Mouse (Mus musculus) liver, embryonic 11.5 days (tissue): Measurements from ENCODE around the gene Foxn3. TPM values are rescaled to one million over a fixed set of nuclear protein-coding genes. Genes with fewer than 3 reads are reported as not detected.

Experiments used
- ATAC-seq: fragments of 200-750 bp; cut with Nextera tagmentation; replicated peaks from 2 replicates; pipeline ENCODE4 v1.8.0; 2017; ENCODE audit warnings: moderate number of reproducible peaks, mild to moderate bottlenecking, moderate TSS enrichment, moderate library complexity; ENCODE audit not compliant: low FRiP score
- DNase-seq: peaks from one replicate; pipeline ENCODE4 v3.0.0-alpha.2; 2017; ENCODE audit warnings: low spot score
- H3K27ac ChIP-seq: fragments of 300-500 bp; sonication (generic); 2 replicates; pipeline ENCODE4 v1.5.1; 2014; ENCODE audit warnings: mild to moderate bottlenecking, low read depth, low read length, control low read depth
- H3K27me3 ChIP-seq: fragments of 300-500 bp; sonication (generic); replicated peaks from 2 replicates; pipeline ENCODE4 v1.6.1; 2014; ENCODE audit warnings: low read length, mixed read lengths; ENCODE audit not compliant: control insufficient read depth, insufficient read depth
- H3K36me3 ChIP-seq: fragments of 300-500 bp; sonication (generic); 2 replicates; pipeline ENCODE4 v1.6.1; 2014; ENCODE audit warnings: mild to moderate bottlenecking, low read length, moderate library complexity, mixed read lengths; ENCODE audit not compliant: control insufficient read depth, insufficient read depth
- H3K4me1 ChIP-seq: fragments of 300-500 bp; sonication (generic); replicated peaks from 2 replicates; pipeline ENCODE4 v1.6.1; 2014; ENCODE audit warnings: low read length, mixed read lengths; ENCODE audit not compliant: control insufficient read depth, insufficient read depth
- H3K4me2 ChIP-seq: fragments of 300-500 bp; sonication (generic); 2 replicates; pipeline ENCODE4 v1.6.1; 2014; ENCODE audit warnings: mild to moderate bottlenecking, control low read depth, moderate library complexity
- H3K4me3 ChIP-seq: fragments of 300-500 bp; sonication (generic); 2 replicates; pipeline ENCODE4 v1.5.1; 2014; ENCODE audit warnings: low read depth, low read length, control low read depth
- H3K9ac ChIP-seq: fragments of 300-500 bp; sonication (generic); 2 replicates; pipeline ENCODE4 v1.6.1; 2014; ENCODE audit warnings: low read depth, low read length, control low read depth
- H3K9me3 ChIP-seq: fragments of 300-500 bp; sonication (generic); 2 replicates; pipeline ENCODE4 v1.6.1; 2016; ENCODE audit warnings: low read length, inconsistent platforms, mixed read lengths; ENCODE audit not compliant: control insufficient read depth
- WGBS: fragments of 180-500 bp; shearing (Covaris S2); extraction: QIAGEN DNeasy Blood & Tissue Kit; methylation state at CpG from one replicate; pipeline ENCODE4 v1.1.7; 2014; 5-methylcytosine and 5-hydroxymethylcytosine counted together
- polyA plus RNA-seq: library from polyadenylated mRNA; unstranded; fragments of >200 nt; fragmentation: Nextera tagmentation; extraction: Ambion mirVana; gene quantifications from 2 replicates; pipeline ENCODE4 v1.2.1, GENCODE M21; 2014

Foxn3 gene
- polyA plus RNA-seq, 1 experiment from 2014 or later: 52.7 TPM

DNA sequence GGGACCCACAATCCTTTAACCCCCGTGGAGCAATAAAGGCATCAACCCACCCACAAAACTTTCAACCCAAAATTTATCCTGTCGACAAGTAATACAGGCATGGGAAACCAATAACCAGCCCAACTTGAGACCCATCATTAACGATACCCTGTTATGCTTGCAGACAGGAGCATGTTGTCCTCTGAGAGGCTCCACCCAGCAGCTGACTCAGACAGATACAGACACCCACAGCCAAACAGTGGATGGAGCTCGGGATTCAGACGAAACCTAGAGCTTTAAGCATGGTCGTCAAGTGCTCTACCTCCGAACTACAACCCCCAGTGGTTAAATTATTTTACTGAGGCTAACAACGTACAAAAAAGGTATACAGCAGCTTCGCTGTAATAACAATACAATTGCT, 182.1 kb downstream of the Foxn3 start:
- H3K4me1 ChIP-seq: peaks cover 8% of the 10 kb centered on the region
- 76% methylated on average over 9 of the region's 9 CpGs for WGBS

GRCm38 (mm10) chr12:99380855-99381262, 182.5 kb downstream of the Foxn3 start:
- Histone ChIP-seq H3K27ac (no peak overlapping the region), H3K36me3 (peaks cover 3% of the 10 kb centered on the region; the same call in 1 of the 2 replicates), H3K9me3 (no peaks in the 10 kb centered on the region), H3K4me3 (no peak overlapping the region), H3K27me3 (no peaks in the 10 kb centered on the region), H3K4me1 (peaks cover 8% of the 10 kb centered on the region), H3K4me2 (no peak overlapping the region), H3K9ac (no peak overlapping the region)
- DNase-seq (no peak), ATAC-seq (no peak)
- 55% methylated on average over 4 of the region's 4 CpGs for WGBS

More for the DNA sequence above, 182.1 kb downstream of the Foxn3 start:
- H3K4me2 ChIP-seq: no peak overlapping the region
- H3K9me3 ChIP-seq: no peaks in the 10 kb centered on the region
- H3K9ac ChIP-seq: no peak overlapping the region
- H3K27ac ChIP-seq: no peak overlapping the region
- peaks cover 3% of the 10 kb centered on the region; the same call in 1 of the 2 replicates for H3K36me3 ChIP-seq
- H3K4me3 ChIP-seq: no peak overlapping the region
- no peaks in the 10 kb centered on the region for H3K27me3 ChIP-seq
- DNase-seq (no peak), ATAC-seq (peak; percentile 50; the same call in 1 of the 2 replicates)

DNA sequence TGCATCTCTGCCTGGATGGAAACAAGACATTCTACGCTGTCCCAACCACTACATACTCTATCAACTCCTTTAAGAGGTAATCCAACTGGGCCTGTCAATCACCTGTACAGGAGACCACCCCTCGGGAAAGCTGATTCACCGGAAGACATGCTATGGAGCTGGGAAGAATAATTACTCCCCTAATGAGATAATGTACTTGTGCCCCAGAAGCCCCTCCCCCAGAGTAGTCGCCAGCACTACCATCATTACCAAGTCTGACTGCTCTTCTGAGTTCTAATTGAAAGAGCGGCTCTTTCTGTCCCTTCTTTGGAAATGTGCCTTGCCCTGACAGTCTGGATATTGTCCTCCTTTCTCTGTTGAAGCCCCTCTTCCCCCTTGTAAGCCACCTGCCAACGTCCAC, 183.3 kb downstream of the Foxn3 start:
- no peak overlapping the region for H3K27ac ChIP-seq
- peaks cover 3% of the 10 kb centered on the region; the same call in 1 of the 2 replicates for H3K36me3 ChIP-seq
- DNase-seq (no peak), ATAC-seq (no peak)
- no peak overlapping the region for H3K4me2 ChIP-seq
- H3K4me1 ChIP-seq: peaks cover 6% of the 10 kb centered on the region
- H3K9me3 ChIP-seq: no peaks in the 10 kb centered on the region
- H3K9ac ChIP-seq: no peak overlapping the region
- 82% methylated on average over 6 of the region's 6 CpGs for WGBS
- H3K27me3 ChIP-seq: no peaks in the 10 kb centered on the region
- no peak overlapping the region for H3K4me3 ChIP-seq

GRCm38 (mm10) chr12:99378284-99378683, 185.1 kb downstream of the Foxn3 start:
- peaks cover 6% of the 10 kb centered on the region for H3K4me1 ChIP-seq
- no peak overlapping the region for H3K9ac ChIP-seq
- H3K36me3 ChIP-seq: peaks cover 3% of the 10 kb centered on the region; the same call in 1 of the 2 replicates
- no peak for DNase-seq
- WGBS: 71% methylated on average over 8 of the region's 8 CpGs
- H3K27me3 ChIP-seq: no peaks in the 10 kb centered on the region
- H3K9me3 ChIP-seq: no peaks in the 10 kb centered on the region
- H3K27ac ChIP-seq: no peak overlapping the region
- no peak overlapping the region for H3K4me2 ChIP-seq
- H3K4me3 ChIP-seq: no peak overlapping the region
- no peak for ATAC-seq

- Histone ChIP-seq H3K9me3 (no peaks in the 10 kb centered on the region), H3K4me3 (no peak overlapping the region), H3K4me1 (peaks cover 6% of the 10 kb centered on the region), H3K36me3 (peaks cover 3% of the 10 kb centered on the region; the same call in 1 of the 2 replicates), H3K9ac (no peak overlapping the region), H3K27me3 (no peaks in the 10 kb centered on the region), H3K4me2 (no peak overlapping the region), H3K27ac (no peak overlapping the region)
- ATAC-seq (no peak), DNase-seq (no peak)
- WGBS: 64% methylated on average over 3 of the region's 3 CpGs
Measured at GRCm38 (mm10) chr12:99377705-99378104, 185.7 kb downstream of the Foxn3 start.

- Histone ChIP-seq H3K9ac (no peak overlapping the region), H3K4me2 (no peak overlapping the region), H3K27ac (no peak overlapping the region), H3K9me3 (no peaks in the 10 kb centered on the region), H3K4me1 (peaks cover 6% of the 10 kb centered on the region), H3K36me3 (no peaks in the 10 kb centered on the region), H3K27me3 (no peaks in the 10 kb centered on the region), H3K4me3 (no peak overlapping the region)
- no peak for DNase-seq
- no peak; the same call in 1 of the 2 replicates for ATAC-seq
- 72% methylated on average over 10 of the region's 10 CpGs for WGBS
Measured at GRCm38 (mm10) chr12:99377069-99377468, 186.3 kb downstream of the Foxn3 start.

- WGBS: 88% methylated on average over 8 of the region's 8 CpGs
- Histone ChIP-seq H3K4me3 (no peak overlapping the region), H3K27me3 (no peaks in the 10 kb centered on the region), H3K4me2 (no peak overlapping the region), H3K36me3 (no peaks in the 10 kb centered on the region), H3K27ac (no peak overlapping the region), H3K4me1 (peaks cover 6% of the 10 kb centered on the region), H3K9me3 (no peaks in the 10 kb centered on the region), H3K9ac (no peak overlapping the region)
- no peak for ATAC-seq
- DNase-seq: no peak
Measured at GRCm38 (mm10) chr12:99375878-99376454, 187.4 kb downstream of the Foxn3 start.

GRCm38 (mm10) chr12:99375426-99375825, 188.0 kb downstream of the Foxn3 start:
- no peaks in the 10 kb centered on the region for H3K27me3 ChIP-seq
- 79% methylated on average over 6 of the region's 6 CpGs for WGBS
- no peak for DNase-seq
- no peak overlapping the region for H3K9ac ChIP-seq
- no peaks in the 10 kb centered on the region for H3K9me3 ChIP-seq
- H3K4me3 ChIP-seq: no peak overlapping the region
- H3K36me3 ChIP-seq: no peaks in the 10 kb centered on the region
- H3K27ac ChIP-seq: no peak overlapping the region
- H3K4me1 ChIP-seq: peaks cover 6% of the 10 kb centered on the region
- ATAC-seq: no peak
- H3K4me2 ChIP-seq: no peak overlapping the region

GRCm38 (mm10) chr12:99374099-99374600, 189.2 kb downstream of the Foxn3 start:
- peaks cover 6% of the 10 kb centered on the region for H3K4me1 ChIP-seq
- 82% methylated on average over 12 of the region's 12 CpGs for WGBS

More at GRCm38 (mm10) chr12:99374099-99374600, 189.2 kb downstream of the Foxn3 start:
- no peaks in the 10 kb centered on the region for H3K9me3 ChIP-seq
- DNase-seq (no peak), ATAC-seq (no peak)
- H3K9ac ChIP-seq: no peak overlapping the region
- H3K27ac ChIP-seq: no peak overlapping the region
- H3K4me2 ChIP-seq: no peak overlapping the region
- no peaks in the 10 kb centered on the region for H3K36me3 ChIP-seq
- H3K27me3 ChIP-seq: no peaks in the 10 kb centered on the region
- no peak overlapping the region for H3K4me3 ChIP-seq
